Mouse (Mus musculus) heart, adult 2 months (tissue): ENCODE data around the gene Itpr1. TPM values are rescaled to one million over a fixed set of nuclear protein-coding genes. Genes with fewer than 3 reads are reported as not detected.
A peak's percentile ranks its signal among the peaks of the same experiment; 100 is the strongest.

Experiments used
- DNase-seq, 2 experiments: peaks; one replicate each; pipeline ENCODE4 v3.0.0; 2021
- H3K27ac ChIP-seq: fragments of 200-600 bp; 2 replicates; pipeline ENCODE4 v1.8.1; 2022
- H3K27me3 ChIP-seq: fragments of 200-500 bp; 2 replicates; pipeline ENCODE4 v1.6.1; 2012; ENCODE audit warnings: mild to moderate bottlenecking, low read length, inconsistent platforms, mixed read lengths; ENCODE audit not compliant: control insufficient read depth, insufficient read depth
- H3K36me3 ChIP-seq: fragments of 200-500 bp; 2 replicates; pipeline ENCODE4 v1.6.1; 2012; ENCODE audit warnings: low read length, inconsistent platforms; ENCODE audit not compliant: control insufficient read depth, insufficient read depth
- H3K4me1 ChIP-seq: fragments of 200-500 bp; 2 replicates; pipeline ENCODE4 v1.6.1; 2011; ENCODE audit warnings: low read length; ENCODE audit not compliant: control insufficient read depth, insufficient read depth
- H3K4me3 ChIP-seq: fragments of 200-600 bp; 2 replicates; pipeline ENCODE4 v1.8.1; 2022
- H3K79me2 ChIP-seq: fragments of 200-500 bp; replicated peaks from 2 replicates; pipeline ENCODE4 v1.6.1; 2012; ENCODE audit warnings: mild to moderate bottlenecking, inconsistent platforms, low read length, moderate library complexity, mixed read lengths; ENCODE audit not compliant: control insufficient read depth, insufficient read depth
- H3K9ac ChIP-seq: fragments of 200-500 bp; 2 replicates; pipeline ENCODE4 v1.6.1; 2012; ENCODE audit warnings: low read depth, mild to moderate bottlenecking, control low read depth, inconsistent platforms, low read length, mixed read lengths
- CTCF ChIP-seq: fragments of 200-600 bp; IDR thresholded peaks from 2 replicates; pipeline ENCODE4 v1.8.1; 2022; ENCODE audit warnings: antibody characterized with exemption, mild to moderate bottlenecking, moderate library complexity
- EP300 ChIP-seq: fragments of 200-500 bp; IDR thresholded peaks from 2 replicates; pipeline ENCODE4 v1.6.1; 2011; ENCODE audit warnings: low read depth, low read length, control low read depth; ENCODE audit not compliant: insufficient read depth
- POLR2A ChIP-seq: fragments of 200-500 bp; IDR thresholded peaks from 2 replicates; pipeline ENCODE4 v1.6.1; 2011; ENCODE audit warnings: mild to moderate bottlenecking, low read depth, low read length, control low read depth; ENCODE audit not compliant: insufficient read depth
- WGBS: fragments of 180-500 bp; shearing (Covaris S2); methylation state at CpG from one replicate; pipeline ENCODE4 v1.1.7; 2018; 5-methylcytosine and 5-hydroxymethylcytosine counted together
- intact Hi-C: fragments of 180-260 bp; cut with DNase I; formaldehyde crosslinking; loops from one replicate; pipeline ENCODE4 v1.15.1; 2025
- polyA plus RNA-seq: library from polyadenylated mRNA; depleted of rRNA; stranded (reverse); fragments of >200 nt; gene quantifications from 2 replicates; pipeline ENCODE4 v1.2.3, GENCODE M21; 2012
- total RNA-seq, 2 experiments: library from RNA; stranded (reverse); gene quantifications; 2 replicates each; pipeline ENCODE4 v1.2.3; 2021

Gene Itpr1
- total and polyA plus RNA-seq, 3 experiments = 14.0 to 47.6 (median 37.9) TPM

DNA sequence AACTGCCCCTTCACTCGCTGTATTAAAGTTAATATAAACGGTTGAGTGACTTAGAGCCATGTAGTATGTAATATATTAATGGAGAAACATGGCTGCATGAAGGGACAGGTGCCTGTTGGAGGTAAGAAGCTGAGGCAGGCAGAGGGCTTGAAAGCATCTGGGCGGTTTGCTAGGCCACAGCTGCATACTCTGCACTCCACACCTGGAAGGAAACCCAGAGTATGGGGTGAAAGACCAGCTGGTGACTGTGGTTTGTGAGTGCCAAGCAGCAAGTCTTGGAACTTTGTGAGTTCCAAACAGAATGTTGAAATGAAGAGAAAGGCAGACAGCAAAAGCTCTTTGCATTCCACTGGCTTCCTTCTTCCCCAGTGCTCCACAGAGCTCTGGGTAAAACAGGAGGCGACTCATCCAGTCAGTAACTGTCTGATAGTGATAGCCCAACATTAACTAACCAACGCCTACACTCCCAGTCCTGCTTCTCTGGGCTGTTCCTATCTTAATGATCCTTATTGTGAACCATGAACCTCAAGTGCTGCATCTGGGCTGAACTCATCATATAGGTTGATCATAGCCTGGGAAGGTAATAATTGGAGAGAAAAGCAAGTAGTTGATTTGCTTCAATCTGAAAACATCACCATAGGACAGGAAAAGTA is 5.9 kb upstream of the Itpr1 start:
- Histone ChIP-seq H3K4me1 (no peaks in the 10 kb centered on the region; the same call in 1 of the 2 replicates), H3K79me2 (no peaks in the 10 kb centered on the region), H3K36me3 (no peaks in the 10 kb centered on the region), H3K27ac (no peak overlapping the region), H3K4me3 (no peak overlapping the region), H3K9ac (no peak overlapping the region), H3K27me3 (no peaks in the 10 kb centered on the region)
- 78% methylated on average over 5 of the region's 5 CpGs for WGBS
- no peak for TF ChIP-seq EP300
- no peak for TF ChIP-seq CTCF
- TF ChIP-seq POLR2A = no peak
- DNase-seq = no peak
- intact Hi-C loops = no loop called here

GRCm38 (mm10) chr6:108211896-108212880 is 708 bp upstream of the Itpr1 start:
- Histone ChIP-seq H3K36me3 (peaks cover 13% of the 10 kb centered on the region), H3K9ac (peak overlapping the region; percentile 63), H3K27me3 (no peaks in the 10 kb centered on the region), H3K4me3 (peak overlapping the region; percentile 94), H3K4me1 (peaks cover 7% of the 10 kb centered on the region), H3K27ac (peak overlapping the region; percentile 80), H3K79me2 (no peaks in the 10 kb centered on the region; the same call in 1 of the 2 replicates)
- 4% methylated on average over 36 of the region's 36 CpGs for WGBS
- peak in 1 of 2 experiments; percentile 32 for DNase-seq
- intact Hi-C loops = loop anchor here (2.0 to 5.0 kb wide), 4 partner anchors 27 to 450 kb away; partner anchors contain the start of genes Bhlhe40 and Sumf1
- TF ChIP-seq POLR2A = no peak
- TF ChIP-seq EP300 = no peak
- no peak for TF ChIP-seq CTCF

DNA sequence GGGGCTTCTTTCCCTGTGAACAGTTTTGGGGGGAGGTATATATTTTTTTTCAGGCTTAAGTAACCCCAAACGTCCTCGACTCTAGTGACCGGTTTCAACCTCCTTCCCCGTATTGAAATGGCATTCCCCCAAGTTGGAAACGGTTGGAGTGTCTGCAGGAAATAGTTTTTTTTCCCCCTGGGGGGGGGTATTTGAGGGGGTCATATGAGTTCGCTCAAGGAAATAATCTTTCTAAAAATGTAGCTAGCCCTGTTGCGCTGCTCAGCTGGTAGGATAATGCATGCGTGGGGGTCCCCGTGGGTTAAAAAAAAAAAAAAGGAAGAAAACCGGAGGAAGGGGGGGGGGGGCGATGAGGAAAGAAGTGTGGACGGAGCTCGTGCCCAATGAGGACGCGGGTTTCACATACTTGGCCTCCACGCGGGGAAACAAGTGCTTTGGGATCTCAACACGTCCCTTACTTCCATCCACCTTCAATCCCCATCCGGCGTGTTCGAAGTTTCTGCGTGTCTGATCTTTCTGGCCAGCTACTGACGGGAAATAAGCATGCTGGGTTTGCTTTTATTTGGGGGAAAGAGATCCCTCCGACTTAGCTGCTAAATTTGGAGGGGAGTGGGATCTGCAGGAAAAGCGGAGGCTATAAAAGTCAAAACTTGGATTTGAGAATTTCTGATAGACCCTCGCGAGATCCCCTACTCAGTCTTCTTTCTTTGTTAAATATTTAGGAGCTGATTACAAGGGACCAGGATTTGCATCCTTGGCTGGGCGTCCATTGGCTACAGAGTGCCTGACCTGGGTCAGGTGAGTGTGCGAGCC is 791 bp downstream of the Itpr1 start:
- peaks cover 2% of the 10 kb centered on the region for H3K79me2 ChIP-seq
- peaks cover 17% of the 10 kb centered on the region for H3K36me3 ChIP-seq
- peak overlapping the region; percentile 94 for H3K4me3 ChIP-seq
- no peaks in the 10 kb centered on the region for H3K27me3 ChIP-seq
- peaks cover 10% of the 10 kb centered on the region for H3K4me1 ChIP-seq
- peak overlapping the region; percentile 87 for H3K27ac ChIP-seq
- TF ChIP-seq CTCF (no peak), POLR2A (no peak), EP300 (no peak)
- intact Hi-C loops = loop anchor here (2.0 to 5.0 kb wide), 6 partner anchors 19 to 449 kb away; partner anchors contain the start of genes Bhlhe40 and Sumf1
- peak; percentile 47 to 49 for DNase-seq
- WGBS = 1% methylated on average over 29 of the region's 29 CpGs
- H3K9ac ChIP-seq = peak overlapping the region; percentile 87

DNA sequence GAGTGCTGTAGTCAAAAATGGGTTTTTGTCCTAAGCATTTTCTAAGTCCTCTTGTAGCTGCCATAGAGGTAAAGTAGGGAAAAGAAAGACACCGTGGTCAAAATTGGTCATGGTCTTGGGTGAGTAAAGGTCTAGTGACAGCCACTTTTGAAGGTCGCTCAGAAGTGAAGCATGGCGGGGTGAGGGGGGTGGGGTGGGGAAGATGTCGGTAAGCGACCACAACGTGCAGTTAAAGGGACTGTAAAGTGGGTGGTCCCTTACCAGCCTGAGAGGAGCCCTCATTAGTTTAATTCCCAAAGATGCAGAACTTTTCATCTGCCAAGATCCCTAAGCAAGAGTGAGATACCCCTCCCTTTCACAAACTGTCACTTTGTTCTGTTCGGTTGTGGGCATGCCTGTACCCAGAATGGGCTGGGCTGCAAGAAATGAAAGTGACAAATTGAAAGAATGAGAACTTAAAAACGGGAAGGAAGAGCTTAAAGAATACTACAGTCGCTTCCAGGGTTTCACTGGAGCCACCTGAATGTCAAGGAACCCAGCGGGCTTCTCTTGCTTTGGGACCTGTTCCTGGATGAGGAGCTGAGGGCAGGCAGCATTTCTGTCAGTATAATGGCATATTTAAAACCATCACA is 1.5 kb downstream of the Itpr1 start:
- WGBS = 6% methylated on average over 10 of the region's 10 CpGs
- TF ChIP-seq CTCF (no peak), EP300 (no peak), POLR2A (no peak)

GRCm38 (mm10) chr6:108216091-108216490 is 3.2 kb downstream of the Itpr1 start:
- H3K9ac ChIP-seq = no peak overlapping the region
- intact Hi-C loops = no loop called here
- 63% methylated on average over 5 of the region's 5 CpGs for WGBS
- peaks cover 4% of the 10 kb centered on the region for H3K79me2 ChIP-seq
- peaks cover 24% of the 10 kb centered on the region for H3K36me3 ChIP-seq
- no peak for TF ChIP-seq EP300
- TF ChIP-seq POLR2A = no peak
- TF ChIP-seq CTCF = no peak
- no peak for DNase-seq
- no peak overlapping the region for H3K4me3 ChIP-seq
- peaks cover 12% of the 10 kb centered on the region for H3K4me1 ChIP-seq
- peak overlapping the region; percentile 1; the same call in 1 of the 2 replicates for H3K27ac ChIP-seq
- H3K27me3 ChIP-seq = no peaks in the 10 kb centered on the region

More for the DNA sequence above, 1.5 kb downstream of the Itpr1 start:
- intact Hi-C loops = loop anchor here (2.0 to 5.0 kb wide), 4 partner anchors 18 to 448 kb away; partner anchors contain the start of gene Bhlhe40
- peaks cover 10% of the 10 kb centered on the region for H3K4me1 ChIP-seq
- H3K27me3 ChIP-seq = no peaks in the 10 kb centered on the region
- peak overlapping the region; percentile 94 for H3K4me3 ChIP-seq
- H3K79me2 ChIP-seq = peaks cover 2% of the 10 kb centered on the region
- H3K36me3 ChIP-seq = peaks cover 20% of the 10 kb centered on the region
- no peak for DNase-seq
- H3K9ac ChIP-seq = peak overlapping the region; percentile 23; the same call in 1 of the 2 replicates
- peak overlapping the region; percentile 87 for H3K27ac ChIP-seq
